Mouse (Mus musculus) lung, adult 2 months (tissue): ENCODE data around the gene Tox2.

Experiments used
- CTCF ChIP-seq: fragments of 200-500 bp; IDR thresholded peaks from 2 replicates; pipeline ENCODE4 v1.5.1; 2011; ENCODE audit warnings: mild to moderate bottlenecking, low read length, control low read depth; ENCODE audit not compliant: insufficient read depth
- POLR2A ChIP-seq: fragments of 200-500 bp; IDR thresholded peaks from 2 replicates; pipeline ENCODE4 v1.6.1; 2011; ENCODE audit warnings: low read depth, mild to moderate bottlenecking, control low read depth, low read length, borderline replicate concordance; ENCODE audit errors: extremely low read depth

- TF ChIP-seq CTCF (no peak), POLR2A (no peak)
These were observed 68.9 kb downstream of the Tox2 start for GRCm38 (mm10) chr2:163271581-163272492.
